Mouse (Mus musculus) hindbrain, embryonic 16.5 days (tissue): ENCODE results near the gene Pdzd2. TPM values are rescaled to one million over a fixed set of nuclear protein-coding genes. Genes with fewer than 3 reads are reported as not detected.

Experiments used
- ATAC-seq: fragments of 200-750 bp; cut with Nextera tagmentation; 2 replicates; pipeline ENCODE4 v1.8.0; 2017; ENCODE audit warnings: moderate TSS enrichment, moderate library complexity
- H3K27ac ChIP-seq: fragments of 300-500 bp; sonication (generic); 2 replicates; pipeline ENCODE4 v1.5.1; 2014; ENCODE audit warnings: low read depth, mild to moderate bottlenecking, control low read depth, low read length, moderate library complexity
- H3K27me3 ChIP-seq: fragments of 300-500 bp; sonication (generic); replicated peaks from 2 replicates; pipeline ENCODE4 v1.6.1; 2014; ENCODE audit warnings: low read length; ENCODE audit not compliant: control insufficient read depth, insufficient read depth
- H3K36me3 ChIP-seq: fragments of 300-500 bp; sonication (generic); 2 replicates; pipeline ENCODE4 v1.6.1; 2014; ENCODE audit warnings: mild to moderate bottlenecking, low read length, moderate library complexity, mixed read lengths; ENCODE audit not compliant: control insufficient read depth, insufficient read depth
- H3K4me1 ChIP-seq: fragments of 300-500 bp; sonication (generic); 2 replicates; pipeline ENCODE4 v1.6.1; 2014; ENCODE audit warnings: low read depth, low read length; ENCODE audit not compliant: control insufficient read depth, insufficient read depth
- H3K4me2 ChIP-seq: fragments of 300-500 bp; sonication (generic); 2 replicates; pipeline ENCODE4 v1.6.1; 2014; ENCODE audit warnings: mild to moderate bottlenecking, low read length, control low read depth, moderate library complexity
- H3K4me3 ChIP-seq: fragments of 300-500 bp; sonication (generic); 2 replicates; pipeline ENCODE4 v1.5.1; 2014; ENCODE audit warnings: mild to moderate bottlenecking, low read length, control low read depth, moderate library complexity
- H3K9ac ChIP-seq: fragments of 300-500 bp; sonication (generic); 2 replicates; pipeline ENCODE4 v1.6.1; 2014; ENCODE audit warnings: low read depth, mild to moderate bottlenecking, control low read depth, low read length, moderate library complexity
- H3K9me3 ChIP-seq: fragments of 300-500 bp; sonication (generic); 2 replicates; pipeline ENCODE4 v1.6.1; 2014; ENCODE audit warnings: mild to moderate bottlenecking, low read length, moderate library complexity; ENCODE audit not compliant: control insufficient read depth
- WGBS: fragments of 180-500 bp; shearing (Covaris S2); extraction: QIAGEN DNeasy Blood & Tissue Kit; methylation state at CpG from one replicate; pipeline ENCODE4 v1.1.7; 2014; 5-methylcytosine and 5-hydroxymethylcytosine counted together
- polyA plus RNA-seq: library from polyadenylated mRNA; unstranded; fragments of >200 nt; fragmentation: Nextera tagmentation; extraction: Ambion mirVana; gene quantifications from 2 replicates; pipeline ENCODE4 v1.2.1, GENCODE M21; 2015

Pdzd2 gene
- polyA plus RNA-seq, 1 experiment from 2014 or later = 19.5 TPM

GRCm38 (mm10) chr15:12348950-12349349 is 390.8 kb downstream of the Pdzd2 start:
- Histone ChIP-seq H3K4me2 (no peak overlapping the region), H3K9me3 (no peaks in the 10 kb centered on the region), H3K9ac (no peak overlapping the region), H3K36me3 (peaks cover 3% of the 10 kb centered on the region; the same call in 1 of the 2 replicates), H3K27me3 (no peaks in the 10 kb centered on the region), H3K4me1 (no peaks in the 10 kb centered on the region), H3K27ac (no peak overlapping the region), H3K4me3 (no peak overlapping the region)
- no peak for ATAC-seq
- WGBS = 87% methylated on average over 3 of the region's 3 CpGs

DNA sequence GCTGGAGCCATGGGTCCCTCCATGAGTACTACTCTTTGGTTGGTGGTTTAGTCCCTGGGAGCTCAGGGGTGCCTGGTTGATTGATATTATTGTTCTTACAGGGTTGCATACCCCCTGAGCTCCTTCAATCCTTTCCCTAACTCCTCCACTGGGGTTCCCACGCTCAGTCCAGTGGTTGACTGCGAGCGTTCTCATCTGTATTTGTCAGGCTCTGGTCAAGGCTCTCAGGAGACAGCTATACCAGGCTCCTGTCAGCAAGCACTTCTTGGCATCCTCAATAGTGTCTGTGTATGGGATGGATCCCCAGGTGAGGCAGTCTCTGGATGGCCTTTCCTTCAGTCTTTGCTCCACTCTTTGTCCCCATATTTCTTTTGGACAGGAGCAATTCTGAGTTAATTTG is 392.8 kb downstream of the Pdzd2 start:
- H3K4me3 ChIP-seq = no peak overlapping the region
- no peak overlapping the region for H3K27ac ChIP-seq
- H3K36me3 ChIP-seq = peaks cover 3% of the 10 kb centered on the region; the same call in 1 of the 2 replicates
- no peak overlapping the region for H3K4me2 ChIP-seq
- H3K27me3 ChIP-seq = no peaks in the 10 kb centered on the region
- no peaks in the 10 kb centered on the region for H3K4me1 ChIP-seq
- 90% methylated on average over 3 of the region's 3 CpGs for WGBS
- ATAC-seq = no peak
- H3K9me3 ChIP-seq = no peaks in the 10 kb centered on the region
- no peak overlapping the region for H3K9ac ChIP-seq

DNA sequence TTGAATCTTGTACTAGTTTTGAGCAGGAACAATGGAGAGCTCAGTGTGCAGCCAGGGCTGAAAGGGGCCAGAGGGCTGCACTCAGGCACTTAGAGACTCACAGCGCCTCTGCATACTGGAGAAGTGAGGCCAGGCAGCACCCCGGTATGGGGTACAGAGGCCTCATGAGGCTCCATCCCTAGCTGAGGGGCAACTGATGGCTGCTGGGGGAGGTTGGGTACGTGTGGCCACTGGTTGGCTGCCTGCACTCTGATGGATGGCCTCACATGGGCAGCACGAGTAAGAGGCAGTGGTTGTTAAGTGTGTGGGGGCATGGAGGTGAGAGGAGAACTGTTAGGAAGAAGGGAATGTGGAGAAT is 398.3 kb downstream of the Pdzd2 start:
- H3K4me2 ChIP-seq = no peak overlapping the region
- H3K27ac ChIP-seq = peak overlapping the region; percentile 34; the same call in 1 of the 2 replicates
- ATAC-seq = no peak
- no peak overlapping the region for H3K4me3 ChIP-seq
- H3K27me3 ChIP-seq = no peaks in the 10 kb centered on the region
- H3K4me1 ChIP-seq = peaks cover 4% of the 10 kb centered on the region
- WGBS = 10% methylated on average over 4 of the region's 4 CpGs
- no peaks in the 10 kb centered on the region for H3K9me3 ChIP-seq
- no peak overlapping the region; the same call in 1 of the 2 replicates for H3K9ac ChIP-seq
- no peaks in the 10 kb centered on the region for H3K36me3 ChIP-seq

DNA sequence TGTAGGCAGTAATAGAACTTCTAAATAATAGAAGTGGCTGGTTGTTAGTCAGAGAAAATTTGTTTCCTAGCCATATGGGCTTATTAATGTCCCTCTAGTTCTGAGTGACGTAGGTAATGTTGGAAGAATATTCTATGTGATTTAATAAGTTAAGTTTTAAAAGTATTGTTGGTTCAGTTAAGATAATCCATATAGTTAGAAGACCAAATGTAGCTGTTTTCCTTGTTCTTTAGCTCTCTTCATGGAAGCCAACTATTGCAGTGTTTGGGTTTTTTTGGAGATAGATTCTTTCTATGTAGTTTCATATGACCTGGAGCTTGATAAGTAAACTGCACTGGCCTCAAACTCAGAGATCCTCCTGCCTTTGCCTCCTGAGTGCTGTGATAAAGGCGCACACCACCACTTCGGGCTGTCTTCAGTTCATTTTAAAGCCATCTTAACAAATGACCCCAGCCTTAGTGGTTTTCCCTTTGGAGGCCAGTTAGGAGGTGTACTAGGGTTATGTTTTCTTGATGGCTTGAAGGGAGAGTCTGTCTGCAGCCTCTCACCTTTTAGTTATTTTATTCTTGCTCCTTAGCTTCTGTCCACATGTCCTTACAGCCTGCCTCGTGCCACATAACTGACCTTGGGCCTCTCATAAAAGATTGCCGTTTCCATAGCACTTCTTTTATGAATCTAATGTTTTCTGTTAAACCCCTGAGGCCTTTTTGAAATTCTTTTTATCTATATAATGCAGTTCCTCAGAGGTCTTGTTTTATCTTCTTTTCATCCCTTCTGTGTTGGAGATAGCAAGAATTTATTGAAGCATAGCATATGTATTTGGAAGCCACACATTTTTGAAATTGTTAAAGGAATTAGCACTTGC is 399.0 kb downstream of the Pdzd2 start:
- Histone ChIP-seq H3K36me3 (no peaks in the 10 kb centered on the region), H3K4me1 (peaks cover 4% of the 10 kb centered on the region), H3K9me3 (no peaks in the 10 kb centered on the region), H3K4me2 (no peak overlapping the region), H3K4me3 (no peak overlapping the region), H3K27ac (no peak overlapping the region; the same call in 1 of the 2 replicates), H3K27me3 (no peaks in the 10 kb centered on the region), H3K9ac (no peak overlapping the region)
- 45% methylated on average over 5 of the region's 5 CpGs for WGBS
- ATAC-seq = no peak

DNA sequence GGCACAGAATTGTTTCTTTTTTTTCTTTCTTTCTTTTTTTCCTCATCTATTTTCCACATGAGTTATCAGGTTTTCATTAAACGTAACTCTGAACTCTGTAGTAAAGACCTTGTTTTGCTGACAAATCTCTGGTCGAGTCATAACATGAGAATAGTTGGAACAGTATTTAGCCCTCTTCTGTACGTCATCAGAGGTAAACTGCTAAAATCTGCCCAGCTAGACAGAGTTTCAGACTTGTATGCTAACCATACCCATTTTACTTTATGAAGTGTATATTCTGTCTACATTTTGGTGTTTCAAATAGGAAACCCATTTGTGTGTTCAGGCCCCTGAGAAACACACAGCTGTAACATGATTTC is 402.0 kb downstream of the Pdzd2 start:
- no peak for ATAC-seq
- no peaks in the 10 kb centered on the region for H3K36me3 ChIP-seq
- no peak overlapping the region for H3K9ac ChIP-seq
- H3K27me3 ChIP-seq = no peaks in the 10 kb centered on the region
- no peak overlapping the region for H3K27ac ChIP-seq
- no peak overlapping the region for H3K4me2 ChIP-seq
- 66% methylated on average over 3 of the region's 3 CpGs for WGBS
- no peak overlapping the region for H3K4me3 ChIP-seq
- no peaks in the 10 kb centered on the region for H3K9me3 ChIP-seq
- H3K4me1 ChIP-seq = peaks cover 4% of the 10 kb centered on the region

- H3K9ac ChIP-seq = no peak overlapping the region
- no peaks in the 10 kb centered on the region for H3K9me3 ChIP-seq
- H3K4me3 ChIP-seq = no peak overlapping the region
- no peaks in the 10 kb centered on the region for H3K36me3 ChIP-seq
- peaks cover 4% of the 10 kb centered on the region for H3K4me1 ChIP-seq
- no peaks in the 10 kb centered on the region for H3K27me3 ChIP-seq
- WGBS = 84% methylated on average over 4 of the region's 4 CpGs
- H3K27ac ChIP-seq = no peak overlapping the region
- ATAC-seq = no peak
- no peak overlapping the region for H3K4me2 ChIP-seq
These were observed 402.5 kb downstream of the Pdzd2 start for GRCm38 (mm10) chr15:12337030-12337778.

GRCm38 (mm10) chr15:12334381-12334780 is 405.3 kb downstream of the Pdzd2 start:
- Histone ChIP-seq H3K9ac (no peak overlapping the region), H3K4me2 (no peak overlapping the region), H3K27ac (no peak overlapping the region), H3K9me3 (no peaks in the 10 kb centered on the region), H3K4me3 (no peak overlapping the region), H3K4me1 (no peaks in the 10 kb centered on the region), H3K27me3 (no peaks in the 10 kb centered on the region), H3K36me3 (no peaks in the 10 kb centered on the region)
- 84% methylated on average over 4 of the region's 4 CpGs for WGBS
- ATAC-seq = no peak

- 56% methylated on average over 1 of the region's 1 CpGs for WGBS
- Histone ChIP-seq H3K36me3 (no peaks in the 10 kb centered on the region), H3K9ac (no peak overlapping the region), H3K4me1 (no peaks in the 10 kb centered on the region), H3K4me2 (no peak overlapping the region), H3K27me3 (no peaks in the 10 kb centered on the region), H3K4me3 (no peak overlapping the region), H3K27ac (no peak overlapping the region), H3K9me3 (no peaks in the 10 kb centered on the region)
- ATAC-seq = no peak
These were observed 408.4 kb downstream of the Pdzd2 start for GRCm38 (mm10) chr15:12331300-12331699.

- H3K4me2 ChIP-seq = no peak overlapping the region
- H3K4me3 ChIP-seq = no peak overlapping the region
These were observed 408.8 kb downstream of the Pdzd2 start for GRCm38 (mm10) chr15:12330892-12331291.

More at GRCm38 (mm10) chr15:12330892-12331291, 408.8 kb downstream of the Pdzd2 start:
- no peaks in the 10 kb centered on the region for H3K27me3 ChIP-seq
- no peak overlapping the region for H3K9ac ChIP-seq
- H3K9me3 ChIP-seq = no peaks in the 10 kb centered on the region
- H3K4me1 ChIP-seq = no peaks in the 10 kb centered on the region
- no peaks in the 10 kb centered on the region for H3K36me3 ChIP-seq
- no peak overlapping the region for H3K27ac ChIP-seq
- ATAC-seq = no peak
